Mouse (Mus musculus) ES-E14 (cell line): ENCODE results near the gene Ctsh.

Experiments
- CHD2 ChIP-seq: IDR thresholded peaks from 2 replicates; pipeline ENCODE4 v1.6.1; 2014; ENCODE audit warnings: mild to moderate bottlenecking, low read depth, low read length, inconsistent platforms
- HCFC1 ChIP-seq: IDR thresholded peaks from 2 replicates; pipeline ENCODE4 v1.6.1; 2012; ENCODE audit warnings: low read length, inconsistent platforms, borderline replicate concordance; ENCODE audit not compliant: insufficient read depth
- MAFK ChIP-seq: IDR thresholded peaks from 2 replicates; pipeline ENCODE4 v1.6.1; 2014; ENCODE audit warnings: mild to moderate bottlenecking, low read depth, low read length, inconsistent platforms; ENCODE audit not compliant: insufficient read depth
- ZC3H11A ChIP-seq: IDR thresholded peaks from 2 replicates; pipeline ENCODE4 v1.6.1; 2012; ENCODE audit warnings: low read depth, mild to moderate bottlenecking, inconsistent platforms, low read length, borderline replicate concordance
- ZNF384 ChIP-seq: IDR thresholded peaks from 2 replicates; pipeline ENCODE4 v1.6.1; 2012; ENCODE audit warnings: low read depth, low read length, inconsistent platforms

DNA sequence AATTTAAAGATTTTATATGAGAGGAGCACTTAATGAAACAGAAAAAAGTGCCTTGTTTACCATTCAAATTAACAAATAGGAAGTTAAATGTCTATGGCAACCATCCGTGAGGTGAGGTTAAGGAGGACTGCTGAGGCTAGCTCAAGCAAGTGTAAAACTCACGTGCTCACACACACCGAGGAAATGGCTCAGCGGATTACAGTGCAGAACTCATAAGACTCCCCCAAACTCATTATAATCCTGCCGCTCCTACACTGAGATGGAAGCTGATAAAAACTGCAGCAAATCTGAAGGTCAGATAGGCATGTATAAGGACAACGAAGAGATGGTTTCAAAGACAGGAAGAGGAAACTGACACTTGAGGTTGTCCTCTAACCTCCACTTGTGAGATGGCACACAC, 55.4 kb downstream of the Ctsh start:
- no peak for TF ChIP-seq CHD2
- TF ChIP-seq HCFC1, result no peak
- no peak for TF ChIP-seq ZC3H11A
- TF ChIP-seq MAFK, result no peak
- TF ChIP-seq ZNF384, result no peak
